Mouse (Mus musculus) embryo, embryonic 10.5 days (tissue): Measurements from ENCODE around the gene Fbxl12.
A peak's percentile ranks its signal among the peaks of the same experiment; 100 is the strongest.
"Not testable (repeated sequence)": the region's sequence is repeated elsewhere in the genome, so short reads cannot be mapped to it uniquely, and the experiment has no call there.

Experiments
- DNase-seq: peaks from one replicate; pipeline ENCODE4 v3.0.0-alpha.2; 2015; ENCODE audit warnings: low spot score

The Fbxl12 gene

GRCm38 (mm10) chr9:20644360-20645081, at the start of gene Fbxl12:
Gene Fbxl12, minus strand, starts transcription at chr9:20644767.
- peak; percentile 92 for DNase-seq

DNA sequence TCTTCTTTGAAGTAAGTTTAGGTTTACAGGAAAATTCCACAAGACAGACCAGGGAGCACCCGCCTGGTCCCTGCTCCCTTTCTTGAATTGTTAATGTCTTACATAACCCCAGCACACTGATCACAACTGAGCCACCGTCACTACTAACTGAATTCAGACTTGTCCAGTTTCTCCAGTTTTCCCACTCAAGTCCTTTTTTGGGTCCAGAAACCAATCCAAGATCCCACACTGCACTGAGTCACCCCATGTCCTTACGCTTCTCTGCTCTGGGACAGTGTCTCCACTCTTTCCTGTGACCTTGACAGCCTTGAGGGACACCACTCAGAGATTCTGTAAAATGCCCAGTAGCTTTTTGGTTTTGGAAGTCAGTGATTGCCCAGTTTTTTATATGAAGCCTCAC, 48.3 kb upstream of the Fbxl12 start:
- DNase-seq: no peak

GRCm38 (mm10) chr9:20690449-20690848, 45.9 kb upstream of the Fbxl12 start:
- DNase-seq: not testable (repeated sequence)

GRCm38 (mm10) chr9:20689913-20690312, 45.3 kb upstream of the Fbxl12 start:
- peak; percentile 56 for DNase-seq

GRCm38 (mm10) chr9:20689403-20689802, 44.8 kb upstream of the Fbxl12 start:
- no peak for DNase-seq

GRCm38 (mm10) chr9:20685081-20685861, 40.7 kb upstream of the Fbxl12 start:
- DNase-seq: no peak

- DNase-seq: no peak
Measured at GRCm38 (mm10) chr9:20682389-20682722, 37.8 kb upstream of the Fbxl12 start.

- no peak for DNase-seq
Measured at GRCm38 (mm10) chr9:20681546-20682388, 37.2 kb upstream of the Fbxl12 start.

- DNase-seq: no peak
Measured at GRCm38 (mm10) chr9:20680378-20680958, 35.9 kb upstream of the Fbxl12 start.

DNA sequence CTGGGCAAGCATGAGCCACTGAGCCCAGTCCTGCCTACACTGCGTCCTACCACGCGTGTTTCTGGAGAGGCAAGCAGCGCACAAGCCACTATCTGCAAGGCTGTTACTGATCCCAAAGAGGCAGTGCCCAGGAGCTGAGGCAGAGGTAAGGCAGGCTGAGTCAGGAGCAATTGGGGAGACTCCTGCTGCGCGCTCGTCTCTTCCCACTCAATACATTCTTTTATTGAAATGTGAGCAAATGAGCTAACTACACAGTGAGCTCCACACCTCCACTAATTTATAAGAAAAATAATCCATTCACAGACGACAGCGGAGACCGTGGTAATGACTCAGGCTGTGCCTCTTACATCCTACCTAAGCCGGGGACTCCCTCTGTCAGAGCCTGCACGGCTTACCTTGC, 33.3 kb upstream of the Fbxl12 start:
- no peak for DNase-seq

GRCm38 (mm10) chr9:20672047-20672446, 27.5 kb upstream of the Fbxl12 start:
- DNase-seq: no peak

DNA sequence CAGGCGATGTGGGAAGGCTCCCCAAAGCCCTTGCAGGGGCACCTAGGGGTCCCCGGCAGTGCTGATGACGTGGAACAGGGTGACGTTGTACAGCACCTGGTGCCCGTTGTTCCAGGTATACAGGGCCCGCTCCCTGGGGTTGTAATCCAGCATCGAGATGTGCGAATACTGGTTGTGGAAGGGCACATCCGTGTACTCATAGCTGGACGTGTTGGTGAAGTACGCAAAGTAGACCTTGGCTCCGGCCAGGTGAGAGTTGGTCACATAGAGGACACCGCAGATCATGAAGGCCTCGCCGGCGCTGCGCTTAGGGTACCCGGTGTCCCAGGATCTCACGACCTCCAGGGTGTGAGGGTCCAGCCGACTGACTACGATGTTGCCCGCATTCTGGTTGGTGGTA, 23.5 kb upstream of the Fbxl12 start:
- no peak for DNase-seq

DNA sequence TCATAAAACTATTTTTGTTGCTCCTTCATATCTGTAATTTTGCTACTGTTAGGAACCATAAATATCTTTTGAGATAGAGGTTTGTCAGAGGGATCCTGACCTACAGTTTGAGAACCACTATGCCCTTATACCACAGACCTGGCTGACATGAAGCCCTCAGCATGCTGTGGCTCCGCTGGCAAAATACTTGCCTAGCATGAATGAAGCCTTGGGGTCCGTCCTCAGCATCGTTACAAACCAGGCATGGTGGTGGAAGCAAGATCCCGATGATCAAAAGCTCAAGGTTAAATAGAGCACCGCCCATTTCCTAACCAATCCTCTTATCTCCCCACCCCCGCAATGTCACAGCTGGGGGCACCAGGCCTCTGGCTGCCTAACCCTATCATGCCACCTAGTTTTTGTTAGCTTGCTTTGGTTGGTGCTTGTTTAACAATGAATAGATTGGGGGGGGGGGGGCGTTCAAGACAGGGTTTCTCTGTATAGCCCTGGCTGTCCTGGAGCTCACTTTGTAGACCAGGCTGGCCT, 22.0 kb upstream of the Fbxl12 start:
- no peak for DNase-seq

DNA sequence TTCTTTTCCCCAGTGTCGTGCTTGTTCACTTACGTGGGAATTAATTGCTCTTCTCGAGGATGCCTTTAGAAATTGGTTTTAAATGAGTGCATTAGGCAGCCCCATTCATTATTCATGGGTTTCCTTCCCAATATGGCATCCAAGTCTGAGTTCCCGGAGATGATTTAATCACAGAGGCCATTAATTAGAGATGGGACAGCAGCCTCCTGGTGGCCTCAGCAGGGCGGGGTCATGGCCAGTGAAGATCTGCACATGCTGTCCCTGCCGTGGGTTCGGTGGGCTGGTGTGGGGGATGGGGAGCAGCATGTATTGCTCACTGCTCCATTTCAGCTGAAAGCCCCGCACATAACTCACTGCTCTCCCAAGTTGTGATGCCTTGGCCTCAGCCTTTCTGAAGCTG, 21.4 kb upstream of the Fbxl12 start:
- DNase-seq: peak; percentile 64

GRCm38 (mm10) chr9:20664982-20665637, 20.5 kb upstream of the Fbxl12 start:
- DNase-seq: no peak

DNA sequence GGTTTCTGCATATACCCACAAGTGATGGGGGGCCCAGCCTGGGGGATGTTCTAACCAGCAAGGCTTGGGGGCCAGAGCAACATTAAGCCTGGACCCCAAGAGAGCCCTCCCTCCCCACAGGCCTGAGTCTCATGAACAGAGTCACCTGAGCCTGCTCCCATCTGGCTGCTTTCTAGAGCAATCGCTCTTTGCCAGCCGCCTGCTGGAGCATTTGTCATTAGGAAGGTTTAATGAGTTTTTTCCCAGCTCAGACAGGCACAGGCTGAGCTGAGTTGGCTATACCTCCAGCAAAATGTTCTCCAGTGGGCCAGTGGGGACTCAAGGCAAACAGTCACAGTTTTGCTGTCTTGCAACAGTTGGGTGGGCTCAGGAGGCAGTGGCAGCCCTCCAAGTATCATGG, 19.8 kb upstream of the Fbxl12 start:
- no peak for DNase-seq

GRCm38 (mm10) chr9:20663956-20664355, 19.4 kb upstream of the Fbxl12 start:
- DNase-seq: no peak

DNA sequence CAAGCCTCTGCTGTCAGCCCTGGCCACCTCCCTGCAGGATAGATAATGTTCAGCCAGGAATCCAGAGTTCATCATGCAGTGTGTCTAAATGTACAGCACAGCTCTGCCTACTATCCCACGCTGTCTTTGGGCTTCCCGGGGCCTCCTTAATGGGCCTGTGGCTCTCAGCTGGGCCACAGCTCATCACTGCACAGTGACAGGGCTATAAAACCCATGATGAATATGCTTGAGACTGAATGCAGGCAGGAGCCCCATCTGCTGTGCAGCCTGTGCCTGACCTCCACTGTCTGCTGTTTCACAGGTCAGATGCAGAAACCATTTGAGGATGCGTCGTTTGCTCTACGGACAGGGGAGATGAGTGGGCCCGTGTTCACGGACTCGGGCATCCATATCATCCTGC, 18.3 kb upstream of the Fbxl12 start:
- peak; percentile 34 for DNase-seq

- peak; percentile 82 for DNase-seq
Measured at GRCm38 (mm10) chr9:20662325-20662724, 17.8 kb upstream of the Fbxl12 start.

GRCm38 (mm10) chr9:20657546-20657945, 13.0 kb upstream of the Fbxl12 start:
- no peak for DNase-seq

DNA sequence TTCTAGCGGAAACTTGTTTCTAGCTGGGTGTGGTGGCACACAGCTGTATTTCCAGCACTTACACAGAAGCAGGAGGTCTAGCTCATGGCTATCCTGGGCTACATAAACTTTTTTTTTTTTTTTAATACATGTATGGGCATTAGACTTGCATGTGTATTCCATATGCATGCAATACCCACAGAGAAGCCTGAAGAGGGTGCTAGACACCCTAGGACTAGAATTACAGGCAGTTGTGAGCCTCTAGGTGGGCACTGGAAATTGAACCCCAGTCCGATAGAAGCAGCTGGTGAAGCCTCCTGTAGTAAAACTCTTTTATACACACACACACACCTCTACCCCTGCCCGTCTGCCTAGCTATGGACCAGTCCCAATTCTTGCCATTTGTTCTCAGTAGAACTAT, 9.3 kb upstream of the Fbxl12 start:
- no peak for DNase-seq

- DNase-seq: peak; percentile 33
Measured at GRCm38 (mm10) chr9:20652260-20652658, 7.7 kb upstream of the Fbxl12 start.
